Mouse (Mus musculus) embryo, embryonic 9.5 days (tissue): ENCODE data around the gene Tbc1d1.

Experiments
- DNase-seq: peaks from one replicate; pipeline ENCODE4 v3.0.0-alpha.2; 2017; ENCODE audit errors: extremely low spot score

Gene Tbc1d1

DNA sequence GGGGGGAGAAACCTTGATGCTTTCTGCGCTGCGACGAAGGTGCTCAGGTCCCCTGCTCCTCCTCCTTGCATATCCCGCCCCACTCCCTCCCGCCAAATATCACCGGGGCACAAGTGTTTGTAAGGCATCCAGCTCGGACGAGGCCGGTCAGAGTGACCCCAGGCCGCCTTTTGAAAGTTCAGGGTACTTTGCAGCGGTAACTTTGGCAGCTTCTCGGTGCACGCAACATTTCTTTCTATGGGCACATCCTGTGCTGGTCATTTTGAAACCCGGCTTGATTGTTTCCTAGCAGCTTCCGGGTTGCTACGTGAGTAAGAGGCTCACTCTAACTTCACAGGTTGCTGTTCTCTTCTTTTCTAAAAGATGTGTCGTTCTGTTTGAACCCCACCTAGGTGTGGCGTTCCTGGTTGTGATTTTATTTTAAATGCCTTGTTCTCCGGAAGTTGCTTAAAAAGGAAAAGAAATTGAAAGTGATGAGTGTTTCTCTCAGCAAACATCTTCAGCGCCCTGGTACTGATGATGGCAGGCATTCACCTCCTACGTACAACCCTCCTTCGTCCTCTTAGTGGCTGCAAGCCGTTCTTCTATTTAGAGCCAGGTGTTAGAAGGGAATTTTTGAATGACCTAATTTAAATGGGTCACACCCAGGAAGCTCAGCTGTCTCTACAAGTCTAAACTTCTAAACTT is 4.7 kb downstream of the Tbc1d1 start:
- peak; percentile 32 for DNase-seq

DNA sequence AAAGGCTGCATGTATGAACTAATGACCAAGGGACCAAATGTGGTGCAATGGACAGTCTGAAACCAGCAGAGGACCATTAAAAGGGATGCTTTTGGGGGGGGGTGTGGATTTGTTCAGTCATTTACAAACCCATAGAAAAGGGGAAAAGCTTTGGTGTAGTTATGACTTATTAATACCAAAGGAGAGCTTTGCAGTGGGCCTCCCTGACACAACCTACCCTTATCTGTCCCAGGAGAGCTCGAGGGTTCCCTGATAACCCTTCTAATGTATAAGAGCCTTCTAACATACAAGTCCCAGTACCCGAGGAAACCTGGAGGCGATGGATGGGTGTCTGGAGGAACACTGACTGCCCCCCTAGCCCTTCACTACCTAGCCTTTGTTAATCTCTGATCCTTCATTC is 5.8 kb downstream of the Tbc1d1 start:
- DNase-seq = no peak

GRCm38 (mm10) chr5:64162582-64162981 is 6.5 kb downstream of the Tbc1d1 start:
- no peak for DNase-seq

DNA sequence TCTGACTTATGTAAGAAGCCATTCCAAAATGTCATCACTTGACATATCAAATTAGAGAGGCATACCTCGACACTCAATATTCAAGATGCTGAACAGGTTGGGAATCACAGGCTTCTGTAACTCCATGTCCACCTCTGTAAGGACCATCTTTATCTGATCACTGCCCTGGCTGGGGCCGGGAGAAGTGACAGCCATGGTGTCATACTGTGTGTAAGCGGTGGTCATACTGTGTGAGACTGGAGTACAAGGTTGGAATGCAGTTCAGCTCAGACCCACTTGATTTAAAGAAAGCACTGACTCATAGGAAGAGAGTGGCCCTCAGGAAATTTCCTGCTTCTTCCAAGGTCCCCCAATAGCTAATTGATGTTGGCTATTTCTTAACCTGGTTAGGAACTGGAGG is 8.3 kb downstream of the Tbc1d1 start:
- no peak for DNase-seq

- no peak for DNase-seq
Measured at GRCm38 (mm10) chr5:64165826-64166225, 9.7 kb downstream of the Tbc1d1 start.

- no peak for DNase-seq
Measured at GRCm38 (mm10) chr5:64168990-64169540, 13.0 kb downstream of the Tbc1d1 start.

GRCm38 (mm10) chr5:64172884-64173283 is 16.8 kb downstream of the Tbc1d1 start:
- no peak for DNase-seq

DNA sequence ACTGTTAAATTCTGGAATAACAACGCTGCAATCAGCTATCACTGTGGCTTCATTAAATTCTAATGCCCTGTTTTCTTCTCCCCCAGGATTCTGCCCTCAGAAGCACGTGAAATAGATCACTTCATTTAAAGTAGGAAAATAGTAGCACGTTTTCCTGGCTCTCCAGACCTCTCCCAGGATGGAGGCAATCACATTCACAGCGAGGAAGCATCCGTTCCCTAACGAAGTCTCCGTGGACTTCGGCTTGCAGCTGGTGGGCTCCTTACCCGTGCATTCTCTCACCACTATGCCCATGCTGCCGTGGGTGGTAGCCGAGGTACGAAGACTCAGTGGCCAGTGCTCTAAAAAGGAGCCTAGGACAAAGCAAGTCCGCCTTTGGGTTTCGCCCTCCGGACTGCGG is 17.2 kb downstream of the Tbc1d1 start:
- no peak for DNase-seq

- no peak for DNase-seq
Measured at GRCm38 (mm10) chr5:64174429-64174935, 18.4 kb downstream of the Tbc1d1 start.

DNA sequence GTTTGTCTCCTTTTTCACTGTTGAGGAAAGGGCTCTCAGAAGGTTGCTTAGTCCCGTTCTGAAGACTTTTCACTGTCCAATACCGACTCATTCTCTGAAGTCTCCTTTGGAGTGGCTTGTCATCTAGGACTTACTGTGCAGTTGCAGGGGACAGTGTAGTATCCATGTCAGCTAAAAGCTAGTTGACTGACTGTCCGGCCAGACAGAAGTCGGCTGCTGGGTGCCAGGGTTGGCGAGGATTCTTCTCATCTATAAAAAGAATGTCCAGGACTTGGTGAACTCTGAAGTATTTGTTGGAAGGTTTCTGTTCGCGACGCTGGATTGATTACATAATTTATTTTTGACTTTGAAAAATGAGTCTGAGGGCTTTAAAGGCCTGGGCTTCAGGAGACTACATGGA is 24.4 kb downstream of the Tbc1d1 start:
- DNase-seq = no peak

- DNase-seq = no peak
Measured at GRCm38 (mm10) chr5:64183712-64184111, 27.6 kb downstream of the Tbc1d1 start.

- DNase-seq = no peak
Measured at GRCm38 (mm10) chr5:64185257-64185656, 29.2 kb downstream of the Tbc1d1 start.

DNA sequence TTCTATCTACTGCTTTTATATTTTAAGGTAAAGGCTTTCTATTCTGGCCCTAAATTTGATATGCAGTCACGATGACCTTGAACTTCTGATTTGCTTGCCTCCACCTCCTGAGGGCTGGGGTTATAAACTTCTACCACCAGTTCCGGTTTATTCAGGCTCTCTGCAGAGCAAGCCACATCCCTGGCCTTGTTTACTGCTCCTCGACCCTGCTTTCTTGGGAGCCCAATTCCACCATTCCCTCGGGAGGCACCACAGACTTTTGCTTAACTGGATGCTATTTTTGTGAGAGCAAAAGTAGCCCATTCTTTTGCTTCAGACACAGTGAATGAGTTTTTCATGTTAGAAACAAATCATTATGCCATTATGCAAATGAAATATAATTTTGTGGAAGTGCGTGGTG is 30.5 kb downstream of the Tbc1d1 start:
- DNase-seq = no peak

- DNase-seq = no peak
Measured at GRCm38 (mm10) chr5:64188083-64188648, 32.1 kb downstream of the Tbc1d1 start.

GRCm38 (mm10) chr5:64190892-64191291 is 34.8 kb downstream of the Tbc1d1 start:
- no peak for DNase-seq

- DNase-seq = no peak
Measured at GRCm38 (mm10) chr5:64193353-64193752, 37.2 kb downstream of the Tbc1d1 start.

DNA sequence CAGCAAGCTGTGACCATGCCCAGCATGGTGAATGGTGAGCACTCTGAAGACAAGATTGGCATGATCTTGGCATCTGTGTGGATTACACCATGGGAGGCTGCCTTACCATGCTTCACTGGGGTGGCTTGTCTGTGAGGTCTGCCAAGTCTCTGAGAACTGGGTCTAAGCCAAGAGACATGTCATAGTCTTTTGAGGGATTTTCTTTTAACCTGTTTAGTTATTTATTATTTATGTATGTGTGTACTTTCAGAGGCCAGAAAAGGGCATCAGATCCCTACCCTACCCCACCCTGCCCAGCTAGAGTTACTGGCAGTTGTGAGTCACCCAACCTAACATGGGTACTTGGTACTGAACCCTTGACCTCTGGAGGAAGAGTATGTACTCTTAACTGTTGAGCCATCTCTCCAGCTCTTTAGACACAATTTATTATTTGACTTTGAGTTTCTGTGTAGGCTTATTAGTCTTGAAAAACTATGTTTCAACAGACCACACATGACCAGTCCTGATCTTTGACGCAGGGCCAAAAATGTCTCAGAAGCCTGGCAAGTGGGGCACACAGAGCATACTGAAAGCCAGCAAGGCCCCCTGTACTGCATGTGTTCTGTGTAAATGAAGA is 40.3 kb downstream of the Tbc1d1 start:
- no peak for DNase-seq

DNA sequence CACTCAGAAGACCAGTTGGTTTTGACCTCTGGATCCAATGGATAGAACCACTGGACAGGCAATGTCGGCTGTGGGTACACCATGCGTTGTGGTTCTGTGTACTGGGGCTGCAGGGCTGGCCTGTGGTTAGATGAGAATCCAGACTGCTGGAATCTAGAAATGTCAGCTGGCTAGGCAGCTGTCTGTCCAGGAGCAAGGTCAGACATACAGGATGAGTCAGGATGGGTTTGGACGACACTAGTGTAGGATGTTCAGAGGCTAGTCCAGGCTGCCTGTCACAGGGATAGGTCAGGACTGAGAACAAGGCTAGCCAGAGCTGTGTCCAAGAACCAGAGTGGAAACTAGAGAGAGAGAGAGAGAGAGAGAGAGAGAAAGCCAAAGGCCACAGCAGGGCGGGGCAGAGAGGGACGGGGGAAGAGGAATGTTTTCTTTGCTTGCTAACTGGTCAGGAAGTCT is 40.8 kb downstream of the Tbc1d1 start:
- DNase-seq = no peak

DNA sequence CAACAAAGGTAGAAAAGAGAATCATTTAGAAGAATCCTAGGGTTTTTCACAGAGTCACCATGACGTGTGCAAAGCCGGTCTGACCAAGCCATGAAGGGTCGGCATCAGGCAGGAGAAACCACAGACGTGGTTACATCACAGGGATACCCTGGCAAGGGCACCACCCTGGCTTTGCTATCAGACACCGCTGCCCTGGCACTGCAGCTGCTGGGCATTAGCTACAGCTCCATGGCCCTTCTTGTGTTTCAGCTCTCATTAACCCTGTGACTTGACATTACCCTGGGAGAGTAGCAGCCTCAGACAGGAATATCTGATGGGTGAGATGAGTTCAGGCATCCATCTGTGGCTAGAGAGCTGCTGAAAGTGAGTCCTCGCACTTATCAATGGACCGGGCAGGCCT is 42.5 kb downstream of the Tbc1d1 start:
- DNase-seq = no peak

GRCm38 (mm10) chr5:64201071-64201470 is 45.0 kb downstream of the Tbc1d1 start:
- DNase-seq = no peak

- DNase-seq = peak; percentile 49
Measured at GRCm38 (mm10) chr5:64202306-64202705, 46.2 kb downstream of the Tbc1d1 start.

- no peak for DNase-seq
Measured at GRCm38 (mm10) chr5:64205610-64206009, 49.5 kb downstream of the Tbc1d1 start.

GRCm38 (mm10) chr5:64206431-64206830 is 50.3 kb downstream of the Tbc1d1 start:
- no peak for DNase-seq
